Mouse (Mus musculus) lung, postnatal 0 days (tissue): ENCODE data around the gene Fank1.

Source experiments
- CTCF ChIP-seq: IDR thresholded peaks from 2 replicates; pipeline ENCODE4 v1.5.1; 2016; ENCODE audit warnings: antibody characterized with exemption, mild to moderate bottlenecking
- EP300 ChIP-seq: IDR thresholded peaks from 2 replicates; pipeline ENCODE4 v1.6.1; 2016; ENCODE audit warnings: antibody characterized with exemption, mild to moderate bottlenecking, control low read depth

DNA sequence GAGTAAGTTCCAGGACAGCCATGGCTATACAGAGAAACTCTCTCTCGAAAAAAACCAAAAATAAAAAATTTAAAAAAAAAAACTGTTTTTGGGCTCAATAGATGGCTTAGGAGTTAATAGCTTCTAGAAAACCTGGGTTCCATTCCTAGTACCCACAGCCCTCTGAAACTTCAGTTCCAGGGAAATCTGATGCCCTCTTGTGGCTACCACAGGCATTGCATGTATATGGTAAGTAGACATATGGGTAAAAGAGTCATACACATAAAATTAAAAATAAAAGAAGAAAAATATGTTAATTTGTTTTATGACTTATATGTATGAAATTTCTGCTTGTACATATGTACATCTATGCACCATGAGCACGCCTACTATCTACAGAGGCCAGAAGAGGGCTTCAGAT, 47.9 kb downstream of the Fank1 start:
- peak; percentile 53 for TF ChIP-seq CTCF
- TF ChIP-seq EP300: no peak
